Mouse (Mus musculus): ENCODE measurements around the gene Trpt1. TPM values are rescaled to one million over a fixed set of nuclear protein-coding genes. Genes with fewer than 3 reads are reported as not detected.

Gene Trpt1
- polyA plus RNA-seq, 1 experiment from 2014 or later = 20.0 TPM

DNA sequence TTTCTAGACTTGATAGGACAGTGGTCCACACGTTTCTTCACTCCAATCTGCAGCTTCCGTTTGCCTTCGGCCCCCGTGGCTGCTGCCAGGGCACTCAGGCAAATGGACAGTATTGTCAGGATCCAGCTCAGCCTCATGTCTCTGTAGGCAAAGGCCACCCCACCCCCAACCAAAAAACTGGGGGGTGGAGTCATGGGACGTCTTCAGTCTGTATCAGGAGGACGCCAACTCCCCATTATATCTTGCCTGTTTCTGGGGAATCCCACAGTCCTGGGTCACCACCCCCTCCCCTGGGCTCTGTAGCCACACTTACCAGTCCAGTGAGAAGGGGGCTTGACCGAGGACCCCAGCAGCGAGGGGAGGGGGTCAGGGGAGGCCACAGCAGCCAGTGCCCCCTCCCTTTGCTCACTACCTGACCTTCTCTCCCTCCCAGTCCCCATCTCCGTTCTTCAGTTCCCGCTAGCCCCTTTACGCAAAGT lies 16.9 kb upstream of the Trpt1 start:
- no peak for ATAC-seq (ENCODE audit: low FRiP score, low TSS enrichment)

DNA sequence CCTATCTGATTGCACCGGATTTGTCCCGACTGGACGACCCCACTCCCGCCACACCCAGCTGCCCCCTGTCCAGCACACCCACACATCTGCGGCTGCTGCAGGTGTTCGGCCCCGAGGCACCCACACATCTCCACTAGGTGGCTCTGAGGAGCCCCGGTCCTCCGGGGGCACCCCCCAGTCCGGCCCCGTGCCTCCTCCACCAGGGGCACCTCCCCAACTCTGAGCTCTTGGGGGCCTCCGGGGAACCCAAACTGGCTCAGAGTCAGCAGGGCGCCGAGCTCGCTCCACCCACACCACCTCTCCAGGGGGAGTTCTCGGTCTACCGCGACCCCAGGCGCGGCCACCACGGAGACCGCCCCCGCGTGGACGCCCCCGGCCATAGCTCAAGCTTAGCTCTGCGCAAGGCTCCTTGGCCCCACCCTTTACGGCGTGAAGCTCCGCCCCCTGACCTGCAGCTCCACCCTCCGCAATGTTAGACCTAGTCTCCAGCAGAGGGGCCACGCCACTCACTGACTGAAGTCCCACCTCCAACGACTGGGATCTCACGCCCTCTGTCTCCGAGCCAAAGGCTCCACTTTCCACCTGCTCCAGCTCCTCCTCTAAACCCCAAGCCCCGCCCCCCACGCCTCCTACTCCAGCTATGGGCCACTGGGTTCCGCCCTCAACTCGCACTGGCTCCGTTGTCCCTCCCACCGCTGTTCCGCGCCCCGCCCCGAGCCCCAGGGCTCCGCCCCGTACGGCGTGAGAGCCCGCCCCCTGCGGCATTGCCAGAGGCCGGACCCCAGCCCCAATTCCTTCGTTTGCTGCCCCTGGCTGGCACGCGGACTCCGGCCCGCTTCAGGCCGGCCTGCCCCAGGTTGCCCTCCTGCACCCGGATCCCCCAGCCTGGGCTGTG lies 16.2 kb upstream of the Trpt1 start:
- H3K9me3 ChIP-seq (ENCODE audit: control insufficient read depth, low read length) = no peaks in the 10 kb centered on the region
- peaks cover 40% of the 10 kb centered on the region for H3K4me1 ChIP-seq (ENCODE audit: control insufficient read depth, insufficient read depth, low read length)
- ATAC-seq (ENCODE audit: low FRiP score, low TSS enrichment) (peak; percentile 89), DNase-seq (peak; percentile 98)
- no peaks in the 10 kb centered on the region for H3K27me3 ChIP-seq (ENCODE audit: control insufficient read depth, insufficient read depth, low read length)
- H3K4me2 ChIP-seq (ENCODE audit: low read length) = peak overlapping the region; percentile 75
- H3K4me3 ChIP-seq (replicated peaks; ENCODE audit: low read depth, low read length) = peak overlapping the region; percentile 66
- H3K9ac ChIP-seq (replicated peaks; ENCODE audit: low read length) = peak overlapping the region; percentile 75
- peak overlapping the region; percentile 96 for H3K27ac ChIP-seq (replicated peaks; ENCODE audit: low read depth, low read length)
- WGBS = under 1% methylated on average over 59 of the region's 59 CpGs
- peaks cover 27% of the 10 kb centered on the region for H3K36me3 ChIP-seq (ENCODE audit: control insufficient read depth, insufficient read depth, low read length)

More for the DNA sequence above, 16.9 kb upstream of the Trpt1 start:
- no peaks in the 10 kb centered on the region for H3K27me3 ChIP-seq (ENCODE audit: control insufficient read depth, insufficient read depth, low read length)
- peak overlapping the region; percentile 75 for H3K4me2 ChIP-seq (ENCODE audit: low read length)
- peaks cover 40% of the 10 kb centered on the region for H3K4me1 ChIP-seq (ENCODE audit: control insufficient read depth, insufficient read depth, low read length)
- H3K9ac ChIP-seq (replicated peaks; ENCODE audit: low read length) = peak overlapping the region; percentile 75
- DNase-seq = peak; percentile 32
- peaks cover 27% of the 10 kb centered on the region for H3K36me3 ChIP-seq (ENCODE audit: control insufficient read depth, insufficient read depth, low read length)
- peak overlapping the region; percentile 66 for H3K4me3 ChIP-seq (replicated peaks; ENCODE audit: low read depth, low read length)
- peak overlapping the region; percentile 96 for H3K27ac ChIP-seq (replicated peaks; ENCODE audit: low read depth, low read length)
- WGBS = 10% methylated on average over 11 of the region's 11 CpGs
- no peaks in the 10 kb centered on the region for H3K9me3 ChIP-seq (ENCODE audit: control insufficient read depth, low read length)

DNA sequence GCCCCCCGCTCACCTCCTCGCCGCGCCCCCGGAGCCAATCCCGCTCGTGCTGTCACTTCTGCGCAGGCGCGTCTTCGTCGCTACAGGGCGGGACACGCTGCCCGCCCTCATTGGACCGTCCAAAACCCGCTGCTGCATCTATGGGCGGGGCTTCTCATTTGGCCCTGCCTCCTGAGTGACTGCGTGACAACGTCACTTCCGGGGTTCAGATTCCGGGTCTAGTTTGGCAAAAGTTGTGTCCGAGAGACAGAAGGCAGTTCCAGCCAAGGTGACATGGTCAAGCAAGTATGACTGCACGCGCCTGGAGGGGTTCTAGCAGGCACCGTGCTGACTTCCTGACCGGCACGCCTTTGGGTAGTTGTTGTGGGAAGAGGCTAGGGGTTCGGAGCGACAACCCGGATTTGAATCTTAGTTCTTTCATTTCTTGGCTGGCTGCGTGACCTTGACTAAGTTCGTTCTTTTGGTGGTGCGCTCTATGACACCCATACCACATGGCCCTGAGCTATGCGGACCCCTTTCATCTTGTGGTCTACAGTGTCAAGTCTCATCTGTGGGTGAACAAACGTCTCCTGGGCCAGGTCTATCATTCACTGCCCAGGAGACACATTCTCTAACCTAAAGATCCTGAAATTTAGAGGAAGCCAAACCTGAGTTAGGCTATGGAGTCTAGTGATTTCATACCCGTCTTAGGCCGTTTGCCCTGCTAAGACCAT lies 15.4 kb upstream of the Trpt1 start, which contains the start of gene Fkbp2:
Fkbp2 (minus strand) TSS at position 121 of the 713 bp plus-strand sequence.
- WGBS = 2% methylated on average over 38 of the region's 38 CpGs
- H3K36me3 ChIP-seq (ENCODE audit: control insufficient read depth, insufficient read depth, low read length) = peaks cover 34% of the 10 kb centered on the region

DNA sequence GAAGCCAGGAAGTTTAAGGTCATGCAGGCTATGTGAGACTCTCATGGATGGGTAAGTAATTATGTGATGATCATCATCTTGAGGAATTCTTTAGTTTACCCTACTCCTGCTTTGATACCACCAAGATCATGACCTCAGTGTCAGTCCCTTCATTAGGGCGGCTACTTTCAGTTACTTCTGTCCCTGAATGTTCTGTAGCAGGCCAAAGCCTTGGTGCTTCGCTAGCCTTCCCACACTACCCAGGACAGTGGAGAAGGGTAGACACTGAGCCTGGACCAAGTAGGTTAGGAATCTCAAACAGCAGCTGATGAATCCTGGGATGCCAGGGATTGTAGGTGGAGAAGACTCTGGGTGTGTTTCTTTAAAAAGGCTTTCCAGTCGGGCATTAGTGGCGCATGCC lies 14.5 kb upstream of the Trpt1 start:
- H3K4me3 ChIP-seq (replicated peaks; ENCODE audit: low read depth, low read length) = no peak overlapping the region

More for the DNA sequence above, 15.4 kb upstream of the Trpt1 start, which contains the start of gene Fkbp2:
- DNase-seq = peak; percentile 100
- peak within 1 kb of the TSS; percentile 66 for H3K4me3 ChIP-seq (replicated peaks; ENCODE audit: low read depth, low read length)
- H3K9ac ChIP-seq (replicated peaks; ENCODE audit: low read length) = peak within 1 kb of the TSS; percentile 75
- H3K4me1 ChIP-seq (ENCODE audit: control insufficient read depth, insufficient read depth, low read length) = peaks cover 40% of the 10 kb centered on the region
- H3K27ac ChIP-seq (replicated peaks; ENCODE audit: low read depth, low read length) = peak within 1 kb of the TSS; percentile 96
- peak within 1 kb of the TSS; percentile 75 for H3K4me2 ChIP-seq (ENCODE audit: low read length)
- no peaks in the 10 kb centered on the region for H3K27me3 ChIP-seq (ENCODE audit: control insufficient read depth, insufficient read depth, low read length)
- peak; percentile 90 for ATAC-seq (ENCODE audit: low FRiP score, low TSS enrichment)
- no peaks in the 10 kb centered on the region for H3K9me3 ChIP-seq (ENCODE audit: control insufficient read depth, low read length)

DNA sequence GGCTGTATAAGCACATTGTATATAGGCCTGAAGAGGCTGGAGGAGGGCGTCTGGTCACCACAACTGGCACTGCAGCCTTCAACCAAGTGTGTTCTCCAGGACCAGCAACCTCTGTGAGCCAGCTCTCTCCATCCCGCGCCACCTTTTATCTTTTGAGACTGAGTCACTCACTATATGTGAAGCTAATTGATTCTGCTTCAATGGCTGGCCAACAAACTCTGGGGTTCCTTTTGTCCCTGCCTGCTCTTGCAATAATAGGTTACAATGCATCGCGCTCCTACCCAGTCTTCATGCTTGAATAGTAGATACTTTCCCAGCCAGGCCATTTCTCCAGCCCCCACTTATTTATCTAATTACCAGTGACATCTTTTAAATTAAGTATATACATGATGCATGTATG lies 12.3 kb upstream of the Trpt1 start:
- Histone ChIP-seq H3K4me1 (ENCODE audit: control insufficient read depth, insufficient read depth, low read length) (peaks cover 33% of the 10 kb centered on the region), H3K4me2 (ENCODE audit: low read length) (no peak overlapping the region), H3K4me3 (replicated peaks; ENCODE audit: low read depth, low read length) (no peak overlapping the region), H3K9ac (replicated peaks; ENCODE audit: low read length) (no peak overlapping the region), H3K27ac (replicated peaks; ENCODE audit: low read depth, low read length) (no peak overlapping the region), H3K36me3 (ENCODE audit: control insufficient read depth, insufficient read depth, low read length) (peaks cover 13% of the 10 kb centered on the region), H3K27me3 (ENCODE audit: control insufficient read depth, insufficient read depth, low read length) (no peaks in the 10 kb centered on the region), H3K9me3 (ENCODE audit: control insufficient read depth, low read length) (no peaks in the 10 kb centered on the region)
- WGBS = 63% methylated on average over 5 of the region's 5 CpGs
- no peak for DNase-seq
- no peak for ATAC-seq (ENCODE audit: low FRiP score, low TSS enrichment)

More for the DNA sequence above, 14.5 kb upstream of the Trpt1 start:
- WGBS = 91% methylated on average over 4 of the region's 4 CpGs
- Histone ChIP-seq H3K27me3 (ENCODE audit: control insufficient read depth, insufficient read depth, low read length) (no peaks in the 10 kb centered on the region), H3K27ac (replicated peaks; ENCODE audit: low read depth, low read length) (no peak overlapping the region), H3K9ac (replicated peaks; ENCODE audit: low read length) (no peak overlapping the region), H3K36me3 (ENCODE audit: control insufficient read depth, insufficient read depth, low read length) (peaks cover 33% of the 10 kb centered on the region), H3K4me2 (ENCODE audit: low read length) (0 out of 2 replicates have a peak overlapping the region, but pooled peaks have one; percentile 75), H3K4me1 (ENCODE audit: control insufficient read depth, insufficient read depth, low read length) (peaks cover 38% of the 10 kb centered on the region), H3K9me3 (ENCODE audit: control insufficient read depth, low read length) (no peaks in the 10 kb centered on the region)
- DNase-seq (no peak), ATAC-seq (ENCODE audit: low FRiP score, low TSS enrichment) (no peak)

DNA sequence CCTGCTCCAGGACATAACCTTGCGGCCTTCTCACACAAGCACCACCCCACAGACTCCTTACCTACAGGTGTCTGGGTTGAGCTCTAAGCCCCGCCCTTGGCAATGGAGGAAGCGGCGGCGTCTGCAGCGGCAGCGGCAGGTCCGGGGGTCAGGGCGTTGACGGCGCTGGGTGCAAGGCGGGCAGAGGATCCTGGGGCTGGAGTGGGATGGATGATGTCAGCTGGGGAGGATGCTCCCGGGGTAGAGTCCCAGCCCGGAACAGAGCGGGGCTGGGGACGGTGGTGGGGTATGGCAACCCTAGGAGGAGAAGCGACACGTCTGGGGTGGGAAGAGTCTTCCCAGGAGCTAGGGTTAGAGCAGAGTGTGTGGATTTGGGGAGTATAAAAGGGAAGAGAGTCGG lies 10.6 kb upstream of the Trpt1 start:
- H3K27me3 ChIP-seq (ENCODE audit: control insufficient read depth, insufficient read depth, low read length) = no peaks in the 10 kb centered on the region
- peaks cover 13% of the 10 kb centered on the region for H3K36me3 ChIP-seq (ENCODE audit: control insufficient read depth, insufficient read depth, low read length)
- H3K4me3 ChIP-seq (replicated peaks; ENCODE audit: low read depth, low read length) = no peak overlapping the region
- H3K4me2 ChIP-seq (ENCODE audit: low read length) = no peak overlapping the region
- DNase-seq (no peak), ATAC-seq (ENCODE audit: low FRiP score, low TSS enrichment) (no peak)
- 90% methylated on average over 19 of the region's 19 CpGs for WGBS
- H3K4me1 ChIP-seq (ENCODE audit: control insufficient read depth, insufficient read depth, low read length) = peaks cover 22% of the 10 kb centered on the region
- no peaks in the 10 kb centered on the region for H3K9me3 ChIP-seq (ENCODE audit: control insufficient read depth, low read length)
- no peak overlapping the region for H3K9ac ChIP-seq (replicated peaks; ENCODE audit: low read length)
- H3K27ac ChIP-seq (replicated peaks; ENCODE audit: low read depth, low read length) = no peak overlapping the region

DNA sequence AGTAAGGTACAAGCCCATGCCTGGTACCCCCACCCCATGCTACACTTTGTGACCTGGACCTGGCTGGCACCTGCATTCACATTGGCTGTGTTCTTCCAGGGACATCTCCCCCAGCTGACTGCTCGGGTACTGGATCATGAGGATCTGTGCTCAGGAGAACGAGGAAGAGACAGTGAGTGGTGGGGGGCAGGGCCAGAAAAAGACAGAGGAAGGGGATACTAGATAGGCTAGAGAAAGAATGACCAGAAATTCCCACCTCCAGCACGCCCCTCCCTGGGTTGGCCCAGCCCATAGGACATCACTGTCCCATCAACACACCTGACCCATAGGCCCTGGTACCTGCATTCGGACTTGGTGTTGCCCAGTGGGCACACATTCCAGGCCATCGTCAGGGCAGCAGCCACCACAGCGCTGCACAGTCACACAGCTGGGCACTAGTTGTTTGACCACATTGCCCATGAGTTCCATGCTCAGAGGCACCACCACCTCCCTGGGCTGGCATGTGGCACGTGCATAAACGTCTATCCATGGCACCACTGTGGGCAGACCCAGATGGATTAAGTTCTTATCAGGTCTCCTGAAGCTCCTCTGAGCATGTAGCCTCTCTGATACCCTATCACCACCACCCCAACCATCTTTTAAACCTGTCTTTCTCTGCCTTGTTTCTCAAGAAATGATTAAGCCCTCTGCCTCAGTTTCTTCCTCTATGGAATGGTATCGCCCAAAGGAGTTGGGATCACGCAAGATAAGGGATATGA lies 9.8 kb upstream of the Trpt1 start:
- ATAC-seq (ENCODE audit: low FRiP score, low TSS enrichment) (no peak), DNase-seq (no peak)
- 85% methylated on average over 10 of the region's 10 CpGs for WGBS
- H3K27me3 ChIP-seq (ENCODE audit: control insufficient read depth, insufficient read depth, low read length) = no peaks in the 10 kb centered on the region
- H3K4me1 ChIP-seq (ENCODE audit: control insufficient read depth, insufficient read depth, low read length) = peaks cover 17% of the 10 kb centered on the region
- H3K4me3 ChIP-seq (replicated peaks; ENCODE audit: low read depth, low read length) = peak overlapping the region; percentile 65; the same call in 1 of the 2 replicates
- H3K9me3 ChIP-seq (ENCODE audit: control insufficient read depth, low read length) = no peaks in the 10 kb centered on the region
- peaks cover 13% of the 10 kb centered on the region for H3K36me3 ChIP-seq (ENCODE audit: control insufficient read depth, insufficient read depth, low read length)
- peak overlapping the region; percentile 92 for H3K4me2 ChIP-seq (ENCODE audit: low read length)
- H3K9ac ChIP-seq (replicated peaks; ENCODE audit: low read length) = peak overlapping the region; percentile 20; the same call in 1 of the 2 replicates
- no peak overlapping the region for H3K27ac ChIP-seq (replicated peaks; ENCODE audit: low read depth, low read length)

Measured in midbrain, embryonic 14.5 days (tissue).